Mouse (Mus musculus) forebrain, postnatal 0 days (tissue): ENCODE results near the gene Tmed8. TPM values are rescaled to one million over a fixed set of nuclear protein-coding genes. Genes with fewer than 3 reads are reported as not detected.
A peak's percentile ranks its signal among the peaks of the same experiment; 100 is the strongest.

ENCODE experiments used
- ATAC-seq: fragments of 200-750 bp; cut with Nextera tagmentation; 2 replicates; pipeline ENCODE4 v1.8.0; 2017; ENCODE audit warnings: mild to moderate bottlenecking, moderate library complexity
- DNase-seq: peaks from one replicate; pipeline ENCODE4 v3.0.0-alpha.2; 2015
- H3K27ac ChIP-seq: fragments of 300-500 bp; sonication (generic); 2 replicates; pipeline ENCODE4 v1.5.1; 2014; ENCODE audit warnings: low read depth, mild to moderate bottlenecking, antibody characterized with exemption, low read length, moderate library complexity, mixed read lengths
- H3K27me3 ChIP-seq: fragments of 300-500 bp; sonication (generic); 2 replicates; pipeline ENCODE4 v1.6.1; 2014; ENCODE audit warnings: mild to moderate bottlenecking, low read length, mixed read lengths; ENCODE audit not compliant: insufficient read depth
- H3K36me3 ChIP-seq: fragments of 300-500 bp; sonication (generic); 2 replicates; pipeline ENCODE4 v1.6.1; 2014; ENCODE audit warnings: mild to moderate bottlenecking, moderate library complexity; ENCODE audit not compliant: insufficient read depth
- H3K4me1 ChIP-seq: fragments of 300-500 bp; sonication (generic); 2 replicates; pipeline ENCODE4 v1.6.1; 2014; ENCODE audit warnings: antibody characterized with exemption; ENCODE audit not compliant: insufficient read depth
- H3K4me2 ChIP-seq: fragments of 300-500 bp; sonication (generic); 2 replicates; pipeline ENCODE4 v1.6.1; 2014; ENCODE audit warnings: low read depth, mild to moderate bottlenecking, moderate library complexity
- H3K4me3 ChIP-seq: fragments of 300-500 bp; sonication (generic); 2 replicates; pipeline ENCODE4 v1.5.1; 2014; ENCODE audit warnings: low read depth, low read length, mixed read lengths
- H3K9ac ChIP-seq: fragments of 300-500 bp; sonication (generic); 2 replicates; pipeline ENCODE4 v1.6.1; 2014; ENCODE audit warnings: mild to moderate bottlenecking
- H3K9me3 ChIP-seq: fragments of 300-500 bp; sonication (generic); 2 replicates; pipeline ENCODE4 v1.6.1; 2016; ENCODE audit warnings: low read length
- CTCF ChIP-seq: sonication (generic); IDR thresholded peaks from 2 replicates; pipeline ENCODE4 v1.5.1; 2016; ENCODE audit warnings: antibody characterized with exemption, control low read depth, low read depth
- WGBS: fragments of 180-500 bp; shearing (Covaris S2); extraction: QIAGEN DNeasy Blood & Tissue Kit; methylation state at CpG from one replicate; pipeline ENCODE4 v1.1.7; 2014; 5-methylcytosine and 5-hydroxymethylcytosine counted together
- polyA plus RNA-seq: library from polyadenylated mRNA; unstranded; fragments of >200 nt; fragmentation: Nextera tagmentation; extraction: Ambion mirVana; gene quantifications from 2 replicates; pipeline ENCODE4 v1.2.1, GENCODE M21; 2015
- total RNA-seq: library from RNA; depleted of rRNA; stranded (reverse); fragments of >200 nt; gene quantifications from 2 replicates; pipeline ENCODE4 v1.2.3, GENCODE M21; 2014; rRNA removed

Tmed8 gene
- total RNA-seq (13.9 and 16.4 TPM in 2 replicates), polyA plus RNA-seq (2.0 and 3.2 TPM in 2 replicates)

- peak; percentile 91 for DNase-seq
- ATAC-seq = peak; percentile 94
- peak within 1 kb of the TSS; percentile 92 for H3K9ac ChIP-seq
- H3K4me2 ChIP-seq = peak within 1 kb of the TSS; percentile 81
- no peaks in the 10 kb centered on the region for H3K27me3 ChIP-seq
- H3K4me1 ChIP-seq = peaks cover 8% of the 10 kb centered on the region; the same call in 1 of the 2 replicates
- H3K9me3 ChIP-seq = no peaks in the 10 kb centered on the region
- 2% methylated on average over 68 of the region's 70 CpGs for WGBS
- H3K4me3 ChIP-seq = peak within 1 kb of the TSS; percentile 91
- H3K27ac ChIP-seq = peak within 1 kb of the TSS; percentile 95
- no peak for TF ChIP-seq CTCF
- no peaks in the 10 kb centered on the region for H3K36me3 ChIP-seq
Observed at GRCm38 (mm10) chr12:87199973-87200586, at the start of gene Tmed8. Gene Tmed8 (minus strand): TSS chr12:87200454.

GRCm38 (mm10) chr12:87238632-87239031, 38.4 kb upstream of the Tmed8 start, which contains the start of gene Noxred1:
Gene Noxred1 (minus strand): TSS chr12:87238732.
- H3K4me2 ChIP-seq = no peak within 1 kb of the TSS
- 77% methylated on average over 1 of the region's 1 CpGs for WGBS
- no peak within 1 kb of the TSS for H3K4me3 ChIP-seq
- DNase-seq = no peak
- H3K27me3 ChIP-seq = no peaks in the 10 kb centered on the region
- H3K4me1 ChIP-seq = no peaks in the 10 kb centered on the region
- no peak within 1 kb of the TSS for H3K9ac ChIP-seq
- H3K9me3 ChIP-seq = no peaks in the 10 kb centered on the region
- TF ChIP-seq CTCF = no peak
- H3K27ac ChIP-seq = no peak within 1 kb of the TSS
- ATAC-seq = no peak
- peaks cover 45% of the 10 kb centered on the region for H3K36me3 ChIP-seq

GRCm38 (mm10) chr12:87236882-87237483, 36.7 kb upstream of the Tmed8 start:
- no peak for TF ChIP-seq CTCF
- H3K4me3 ChIP-seq = no peak overlapping the region
- H3K4me1 ChIP-seq = no peaks in the 10 kb centered on the region
- no peak for DNase-seq
- H3K4me2 ChIP-seq = no peak overlapping the region
- H3K36me3 ChIP-seq = peaks cover 35% of the 10 kb centered on the region
- ATAC-seq = no peak
- H3K27me3 ChIP-seq = no peaks in the 10 kb centered on the region
- no peak overlapping the region for H3K27ac ChIP-seq
- 89% methylated on average over 5 of the region's 5 CpGs for WGBS
- H3K9me3 ChIP-seq = no peaks in the 10 kb centered on the region
- H3K9ac ChIP-seq = no peak overlapping the region

GRCm38 (mm10) chr12:87230379-87230895, 30.2 kb upstream of the Tmed8 start:
- no peaks in the 10 kb centered on the region for H3K36me3 ChIP-seq
- ATAC-seq (no peak), DNase-seq (no peak)
- no peak for TF ChIP-seq CTCF
- H3K9me3 ChIP-seq = no peaks in the 10 kb centered on the region
- no peak overlapping the region for H3K4me3 ChIP-seq
- H3K27me3 ChIP-seq = no peaks in the 10 kb centered on the region
- no peak overlapping the region for H3K4me2 ChIP-seq
- H3K9ac ChIP-seq = no peak overlapping the region
- no peak overlapping the region for H3K27ac ChIP-seq
- H3K4me1 ChIP-seq = no peaks in the 10 kb centered on the region

GRCm38 (mm10) chr12:87229633-87230032, 29.4 kb upstream of the Tmed8 start:
- no peak for DNase-seq
- WGBS = 91% methylated on average over 2 of the region's 2 CpGs

GRCm38 (mm10) chr12:87226801-87227200, 26.5 kb upstream of the Tmed8 start:
- H3K4me3 ChIP-seq = no peak overlapping the region
- H3K4me1 ChIP-seq = no peaks in the 10 kb centered on the region
- no peak for ATAC-seq
- H3K27me3 ChIP-seq = no peaks in the 10 kb centered on the region
- TF ChIP-seq CTCF = no peak
- no peaks in the 10 kb centered on the region for H3K36me3 ChIP-seq
- H3K27ac ChIP-seq = no peak overlapping the region
- H3K9ac ChIP-seq = no peak overlapping the region
- DNase-seq = no peak
- no peak overlapping the region for H3K4me2 ChIP-seq
- WGBS = 78% methylated on average over 7 of the region's 7 CpGs
- no peaks in the 10 kb centered on the region for H3K9me3 ChIP-seq

More at GRCm38 (mm10) chr12:87229633-87230032, 29.4 kb upstream of the Tmed8 start:
- no peak for ATAC-seq
- no peak overlapping the region for H3K4me2 ChIP-seq
- H3K36me3 ChIP-seq = no peaks in the 10 kb centered on the region
- no peak overlapping the region for H3K4me3 ChIP-seq
- no peaks in the 10 kb centered on the region for H3K4me1 ChIP-seq
- no peak overlapping the region for H3K27ac ChIP-seq
- no peak overlapping the region for H3K9ac ChIP-seq
- no peaks in the 10 kb centered on the region for H3K27me3 ChIP-seq
- TF ChIP-seq CTCF = no peak
- no peaks in the 10 kb centered on the region for H3K9me3 ChIP-seq

- no peaks in the 10 kb centered on the region for H3K36me3 ChIP-seq
- TF ChIP-seq CTCF = no peak
- H3K27ac ChIP-seq = no peak overlapping the region
- no peak overlapping the region for H3K9ac ChIP-seq
- H3K4me2 ChIP-seq = no peak overlapping the region
- H3K4me1 ChIP-seq = no peaks in the 10 kb centered on the region
- ATAC-seq (no peak), DNase-seq (no peak)
- H3K4me3 ChIP-seq = no peak overlapping the region
- H3K27me3 ChIP-seq = no peaks in the 10 kb centered on the region
- no peaks in the 10 kb centered on the region for H3K9me3 ChIP-seq
- WGBS = 71% methylated on average over 10 of the region's 10 CpGs
Observed at GRCm38 (mm10) chr12:87224950-87225349, 24.7 kb upstream of the Tmed8 start.
